Mouse (Mus musculus) neural tube, embryonic 12.5 days (tissue): Measurements from ENCODE around the gene Gm21818. TPM values are rescaled to one million over a fixed set of nuclear protein-coding genes. Genes with fewer than 3 reads are reported as not detected.

Experiments
- polyA plus RNA-seq: library from polyadenylated mRNA; unstranded; fragments of >200 nt; fragmentation: Nextera tagmentation; extraction: Ambion mirVana; gene quantifications from 2 replicates; pipeline ENCODE4 v1.2.1, GENCODE M21; 2016

Gene Gm21818
- polyA plus RNA-seq, 1 experiment from 2014 or later: not detected

Other genes with a start within 250 kb of the Gm21818 start
- gene Gm21761, start 243.2 kb upstream of the Gm21818 start, polyA plus RNA-seq: not detected in 2 replicates
- not detected in 2 replicates for gene B020031M17Rik, start 221.6 kb upstream of the Gm21818 start, polyA plus RNA-seq
- gene Gm36079, start 145.4 kb upstream of the Gm21818 start, polyA plus RNA-seq: not detected in 2 replicates
- gene Gm21188, start 120.2 kb upstream of the Gm21818 start, polyA plus RNA-seq: not detected in 2 replicates
- gene Gm20767, start 32.2 kb upstream of the Gm21818 start, polyA plus RNA-seq: not detected in 2 replicates
- not detected in 2 replicates for gene Gm21762, start 43.5 kb downstream of the Gm21818 start, polyA plus RNA-seq
- not detected in 2 replicates for gene Gm21731, start 66.7 kb downstream of the Gm21818 start, polyA plus RNA-seq
- not detected in 2 replicates for gene AF067061, start 90.7 kb downstream of the Gm21818 start, polyA plus RNA-seq
- gene BC147527, start 128.0 kb downstream of the Gm21818 start, polyA plus RNA-seq: 0.17 and 0.32 TPM in 2 replicates
- gene Tcstv3, start 144.4 kb downstream of the Gm21818 start, polyA plus RNA-seq: not detected in 2 replicates